Mouse (Mus musculus): ENCODE measurements around the gene Hmg20b.
A peak's percentile ranks its signal among the peaks of the same experiment; 100 is the strongest.

Hmg20b gene

GRCm38 (mm10) chr10:81378553-81379182 lies 28.4 kb upstream of the Hmg20b start:
- peak; percentile 100 for DNase-seq (ENCODE audit: low read depth, low spot score)

- DNase-seq (ENCODE audit: low read depth, low spot score): no peak
Observed at GRCm38 (mm10) chr10:81377793-81378552, 27.7 kb upstream of the Hmg20b start, which contains the start of gene Fzr1. Gene Fzr1, minus strand, starts transcription at chr10:81378516.

GRCm38 (mm10) chr10:81377362-81377664 lies 27.0 kb upstream of the Hmg20b start:
- DNase-seq (ENCODE audit: low read depth, low spot score): no peak

- no peak for DNase-seq (ENCODE audit: low read depth, low spot score)
Observed at GRCm38 (mm10) chr10:81376561-81377361, 26.5 kb upstream of the Hmg20b start.

DNA sequence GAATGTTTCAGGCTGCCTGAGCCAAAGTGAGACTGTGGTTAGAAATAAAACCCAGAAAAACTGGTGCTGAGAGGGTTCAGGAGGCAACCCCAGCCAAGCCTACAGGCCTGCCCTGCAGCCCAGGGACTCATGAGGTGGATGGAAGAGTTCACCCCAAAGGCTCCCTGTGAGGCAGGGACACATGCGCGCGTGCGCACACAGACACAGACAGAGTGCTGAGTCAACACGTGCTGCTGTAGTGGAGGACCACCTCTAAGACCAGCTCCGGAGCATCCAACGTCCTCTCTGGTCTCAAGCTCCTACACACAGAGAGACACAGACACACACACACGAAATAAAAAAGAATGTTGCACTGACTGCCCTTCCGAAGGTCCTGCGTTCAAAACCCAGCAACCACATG lies 25.0 kb upstream of the Hmg20b start:
- no peak for DNase-seq (ENCODE audit: low read depth, low spot score)

- DNase-seq (ENCODE audit: low read depth, low spot score): no peak
Observed at GRCm38 (mm10) chr10:81367207-81367495, 16.9 kb upstream of the Hmg20b start.

GRCm38 (mm10) chr10:81366477-81367206 lies 16.4 kb upstream of the Hmg20b start:
- DNase-seq (ENCODE audit: low read depth, low spot score): no peak

- no peak for DNase-seq (ENCODE audit: low read depth, low spot score)
Observed at GRCm38 (mm10) chr10:81365672-81366476, 15.6 kb upstream of the Hmg20b start, which contains the start of gene 4930404N11Rik. Gene 4930404N11Rik, minus strand, starts transcription at chr10:81365816.

DNA sequence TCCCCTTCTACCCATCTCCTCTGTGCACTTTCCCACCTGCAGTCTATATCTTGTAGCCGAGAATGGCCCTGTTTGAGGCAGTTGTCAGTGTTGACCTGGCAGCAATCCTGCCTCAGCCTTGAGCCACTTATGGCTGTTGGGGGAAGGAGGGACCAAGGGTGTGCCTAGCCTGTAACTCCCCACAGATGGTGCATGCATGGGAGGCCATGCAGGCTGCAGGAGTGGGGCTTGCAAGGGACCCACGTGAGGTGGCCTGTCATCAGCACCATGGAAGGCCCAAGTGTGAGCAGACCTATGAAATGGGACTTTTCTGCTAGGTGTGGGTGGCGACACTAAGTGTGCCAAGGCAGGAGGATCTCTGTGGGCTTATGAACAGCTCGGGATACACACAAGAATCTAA lies 14.8 kb upstream of the Hmg20b start:
- peak; percentile 71 for DNase-seq (ENCODE audit: low read depth, low spot score)

- DNase-seq (ENCODE audit: low read depth, low spot score): no peak
Observed at GRCm38 (mm10) chr10:81364666-81365065, 14.4 kb upstream of the Hmg20b start.

DNA sequence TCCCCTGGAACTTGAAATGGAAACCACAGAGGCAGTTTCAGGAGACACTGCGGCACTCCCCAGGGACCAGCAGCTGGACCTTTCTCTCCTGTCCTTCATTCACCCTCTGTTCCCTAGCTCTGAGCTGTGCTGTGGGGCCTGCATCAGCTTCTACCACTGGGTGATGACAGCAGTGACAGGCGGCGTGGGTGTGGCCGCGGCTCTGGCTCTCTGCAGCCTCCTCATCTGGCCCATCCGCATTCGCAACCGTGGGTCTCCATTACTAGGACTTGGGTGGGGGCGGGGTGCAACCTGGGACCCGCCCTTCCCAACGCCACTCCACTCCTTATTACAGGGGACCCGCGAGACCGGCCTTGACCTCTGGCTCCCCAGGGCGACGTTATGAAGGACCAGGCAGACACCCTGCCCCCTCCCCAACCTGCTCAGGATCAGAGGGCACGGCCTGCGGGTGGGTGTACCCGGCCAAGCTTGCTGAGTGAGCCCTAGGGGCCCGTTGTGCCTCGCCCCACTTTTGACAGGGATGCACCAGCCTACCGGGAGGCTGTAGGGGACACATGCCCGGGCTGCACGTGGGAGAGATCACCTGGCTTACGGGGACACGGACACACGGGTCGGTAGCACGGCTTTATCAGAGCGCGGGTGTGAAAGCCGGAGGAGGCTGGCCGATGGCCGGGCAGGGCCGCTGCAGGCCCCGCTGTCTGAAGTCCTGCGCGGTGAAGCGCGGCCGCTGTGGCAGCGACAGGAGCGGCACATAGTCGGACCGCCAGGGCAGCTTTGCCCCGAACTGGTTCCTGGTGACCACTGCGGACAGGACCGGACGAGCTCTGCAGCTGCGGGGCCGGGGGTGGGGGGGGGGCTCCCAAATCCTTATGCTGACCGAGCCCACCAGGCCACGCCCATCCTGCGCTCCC lies 13.4 kb upstream of the Hmg20b start:
- no peak for DNase-seq (ENCODE audit: low read depth, low spot score)

GRCm38 (mm10) chr10:81362336-81362949 lies 12.2 kb upstream of the Hmg20b start:
- DNase-seq (ENCODE audit: low read depth, low spot score): no peak

- DNase-seq (ENCODE audit: low read depth, low spot score): no peak
Observed at GRCm38 (mm10) chr10:81360721-81361120, 10.4 kb upstream of the Hmg20b start.

- no peak for DNase-seq (ENCODE audit: low read depth, low spot score)
Observed at GRCm38 (mm10) chr10:81358841-81359240, 8.6 kb upstream of the Hmg20b start.

DNA sequence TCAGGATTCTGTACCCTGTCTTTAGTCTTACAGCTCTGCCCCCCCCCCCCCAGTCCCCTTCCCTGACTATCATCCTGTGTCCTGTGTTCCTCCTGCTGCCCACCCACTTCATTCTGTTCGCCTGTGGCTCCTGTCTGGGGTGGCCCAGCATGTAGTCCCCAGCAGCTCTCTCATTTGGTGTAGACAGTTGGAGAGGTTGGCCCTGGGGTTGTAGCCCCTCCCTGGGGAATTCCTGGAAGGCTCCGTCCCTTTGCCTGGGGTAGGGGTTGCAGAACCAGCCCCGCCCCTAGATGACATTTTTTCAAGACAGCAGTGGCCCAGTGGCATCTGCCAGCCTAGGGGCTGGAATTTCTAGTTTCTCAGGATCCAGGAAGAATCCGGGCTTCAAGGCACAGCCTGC lies 7.9 kb upstream of the Hmg20b start:
- no peak for DNase-seq (ENCODE audit: low read depth, low spot score)

GRCm38 (mm10) chr10:81356991-81357844 lies 6.9 kb upstream of the Hmg20b start, which contains the start of gene Mfsd12:
Gene Mfsd12, plus strand, starts transcription at chr10:81357491.
- DNase-seq (ENCODE audit: low read depth, low spot score): peak; percentile 96

GRCm38 (mm10) chr10:81356352-81356990 lies 6.2 kb upstream of the Hmg20b start:
- peak; percentile 63 for DNase-seq (ENCODE audit: low read depth, low spot score)

GRCm38 (mm10) chr10:81355533-81355932 lies 5.3 kb upstream of the Hmg20b start:
- DNase-seq (ENCODE audit: low read depth, low spot score): no peak

Measured in brain, adult 2 months (tissue).